Mouse (Mus musculus): ENCODE measurements around the gene Gm3424.
"Not testable (repeated sequence)": the region's sequence is repeated elsewhere in the genome, so short reads cannot be mapped to it uniquely, and the experiment has no call there.

Gm3424 gene

DNA sequence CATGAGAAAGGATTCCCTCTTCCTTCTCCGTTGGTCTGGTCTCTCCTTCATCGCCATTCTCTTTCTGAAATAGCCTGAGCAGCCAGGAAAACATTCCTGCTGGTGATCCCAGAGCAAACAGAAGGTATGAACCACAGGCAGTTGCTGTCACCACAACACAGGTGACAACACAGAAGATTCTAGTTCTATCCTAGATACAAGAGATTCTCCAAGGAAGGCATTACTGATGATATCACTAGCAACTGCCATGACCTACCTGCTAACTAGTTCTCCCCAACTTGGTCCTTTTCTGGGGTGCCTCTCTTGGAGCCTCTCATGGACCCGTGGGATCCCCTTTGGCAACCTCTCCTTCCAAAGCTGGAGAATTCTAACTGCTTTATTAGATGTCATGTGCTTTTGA, at the start of gene Gm3424:
Gene Gm3424 (minus strand): TSS at position 101 of the 400 bp plus-strand sequence.
- not testable (repeated sequence) for DNase-seq (ENCODE audit: low spot score)

DNA sequence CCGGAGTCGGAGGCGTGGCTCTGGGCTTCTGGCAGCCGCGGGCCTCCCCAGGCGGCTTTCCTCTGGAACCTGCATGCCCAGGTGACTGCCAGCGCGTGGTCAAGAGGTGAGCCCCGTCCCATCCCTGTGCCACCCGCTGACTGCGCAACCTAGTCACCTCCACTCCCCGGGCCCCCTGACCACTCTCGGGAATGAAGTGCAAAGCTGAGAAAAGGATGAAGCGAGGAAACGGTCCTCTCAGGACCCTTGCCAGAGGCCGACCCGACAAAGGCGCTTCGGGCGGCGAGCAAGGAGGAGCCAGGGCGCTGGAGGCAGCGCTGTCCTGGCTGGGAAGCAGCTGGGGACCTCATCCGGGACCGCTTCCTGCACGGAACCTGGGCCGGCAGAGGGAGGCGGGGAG, 49.7 kb upstream of the Gm3424 start:
- not testable (repeated sequence) for DNase-seq (ENCODE audit: low spot score)

DNA sequence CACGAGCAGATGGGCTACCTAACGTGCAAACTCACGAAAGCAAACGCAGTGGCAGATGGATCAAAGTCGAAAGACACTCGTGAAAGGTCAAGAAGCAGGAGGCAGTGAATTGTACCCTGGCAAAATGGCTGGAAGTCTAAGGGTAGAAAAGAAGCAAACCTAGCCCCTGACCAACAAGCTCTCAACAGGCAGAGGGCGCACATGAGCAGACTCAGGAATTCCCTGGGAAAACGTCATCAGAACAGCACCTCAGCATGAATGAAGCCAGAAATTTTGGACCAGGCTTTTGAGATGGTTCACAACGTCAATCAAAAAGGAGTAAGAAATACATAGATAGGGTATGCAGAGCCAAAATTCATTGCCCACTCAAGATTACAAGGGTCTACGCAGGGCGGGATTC, 49.0 kb upstream of the Gm3424 start:
- DNase-seq (ENCODE audit: low spot score), result peak; percentile 42

DNA sequence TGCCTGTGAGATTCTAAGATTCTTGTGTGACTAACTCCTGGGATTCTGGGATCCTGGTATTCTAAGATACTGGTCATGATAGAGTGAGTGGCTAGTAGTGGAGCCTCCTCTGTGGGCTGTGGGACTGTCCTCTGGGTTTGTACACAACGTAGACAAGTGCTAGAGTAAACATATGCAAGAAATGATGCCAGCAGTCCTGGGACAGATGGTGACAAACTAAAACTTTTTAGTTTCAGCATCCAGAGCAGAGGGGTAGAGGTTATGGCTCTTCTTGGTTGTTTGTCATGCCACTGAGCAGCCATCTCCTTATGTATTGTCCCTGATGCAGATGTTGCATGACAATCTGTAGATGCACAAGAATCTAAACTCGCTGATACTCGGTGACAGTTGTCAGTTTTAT, 25.8 kb upstream of the Gm3424 start:
- DNase-seq (ENCODE audit: low spot score), result not testable (repeated sequence)

DNA sequence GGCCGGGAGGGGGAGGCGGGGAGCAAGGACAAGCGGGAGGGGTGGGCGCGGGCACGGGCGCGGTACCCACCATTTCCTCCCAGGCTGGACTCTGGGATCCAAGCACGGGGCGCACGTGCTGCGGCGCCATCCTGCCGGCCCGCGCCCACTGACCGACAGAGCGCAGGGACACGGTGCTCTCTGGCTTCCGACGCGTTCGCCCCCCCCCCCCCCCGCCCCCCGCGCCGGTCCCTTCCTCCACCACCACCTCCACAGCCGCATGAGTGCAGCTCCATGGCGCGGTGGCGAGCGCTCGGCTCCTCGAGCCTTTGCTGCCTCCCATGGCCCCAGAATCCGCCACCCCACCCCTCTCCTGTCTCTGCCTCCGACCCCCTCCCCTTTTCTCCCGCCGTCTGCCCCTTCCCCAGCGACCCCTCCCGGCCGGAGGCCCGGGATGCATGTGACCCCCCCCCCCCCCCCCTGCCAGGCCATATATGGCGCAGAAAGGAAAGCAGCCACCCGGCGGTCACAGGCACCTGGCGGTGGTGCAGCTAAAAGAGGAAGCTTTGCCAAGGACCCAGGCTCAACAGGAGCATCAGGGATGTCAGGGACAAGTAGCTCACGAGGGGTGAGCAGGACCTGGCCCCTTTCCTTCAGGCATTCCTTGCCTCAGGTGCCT, 17.3 kb downstream of the Gm3424 start:
- not testable (repeated sequence) for DNase-seq (ENCODE audit: low spot score)

DNA sequence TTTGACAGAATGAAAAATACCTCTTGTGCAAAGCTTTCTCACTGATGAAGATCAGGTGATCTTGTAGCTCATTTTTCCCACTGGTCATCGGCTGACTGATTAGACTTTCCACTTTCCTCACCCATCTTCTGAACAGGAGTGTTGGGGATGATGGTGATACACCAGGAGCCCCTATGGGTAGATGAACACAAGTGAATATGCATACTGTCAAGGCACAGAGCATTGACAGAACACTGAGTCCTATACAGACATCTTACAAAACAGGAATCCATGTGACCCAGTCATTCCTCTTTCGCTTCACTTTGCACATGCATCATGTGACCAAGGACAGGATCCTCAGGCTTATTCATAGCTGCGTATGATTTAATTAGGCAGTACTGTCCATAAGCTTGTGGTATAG, 22.2 kb downstream of the Gm3424 start, which contains the start of gene Gm3383:
Gene Gm3383 (minus strand): TSS at position 101 of the 400 bp plus-strand sequence.
- DNase-seq (ENCODE audit: low spot score), result not testable (repeated sequence)

Measured in layer of hippocampus, adult 11-12 months (tissue).